Mouse (Mus musculus): Measurements from ENCODE around the gene Abca4. TPM values are rescaled to one million over a fixed set of nuclear protein-coding genes. Genes with fewer than 3 reads are reported as not detected.

The Abca4 gene
- total and polyA plus RNA-seq, 3 experiments, result 0.15 to 0.49 TPM; not detected in 1

DNA sequence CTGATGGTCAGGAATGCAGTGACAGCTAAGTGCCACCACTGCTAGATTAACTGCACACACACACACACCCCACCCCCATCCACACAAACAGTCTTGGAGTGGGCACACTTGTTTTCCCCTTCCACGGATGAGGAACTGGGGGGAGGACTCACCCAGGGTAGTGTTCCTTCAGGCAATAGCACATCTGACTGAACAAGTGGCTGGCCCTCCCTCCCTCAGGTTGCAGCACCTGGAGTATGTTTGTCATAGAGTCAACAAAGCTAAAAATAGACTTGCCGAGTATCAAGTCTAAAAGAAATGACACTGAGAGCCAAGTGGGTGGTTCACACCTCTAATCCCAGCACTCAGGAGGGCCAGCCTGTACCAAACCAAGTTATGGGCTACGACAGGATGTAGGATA lies 87.4 kb downstream of the Abca4 start:
- Histone ChIP-seq H3K4me1 (ENCODE audit: control insufficient read depth in 1 of 2, insufficient read depth in 2 of 2, low read length in 2 of 2) (no peaks in the 10 kb centered on the region), H3K4me3 (ENCODE audit: control insufficient read depth in 1 of 2, insufficient read depth in 1 of 2, low read depth in 2 of 2, low read length in 2 of 2) (no peak overlapping the region), H3K9ac (ENCODE audit: control insufficient read depth, low read depth, low read length, poor library complexity, severe bottlenecking) (no peak overlapping the region), H3K27ac (ENCODE audit: control insufficient read depth, low read depth, low read length) (no peak overlapping the region), H3K79me2 (ENCODE audit: control insufficient read depth, insufficient read depth, low read length, poor library complexity) (no peaks in the 10 kb centered on the region), H3K36me3 (ENCODE audit: control insufficient read depth in 1 of 2, insufficient read depth in 2 of 2, low read length in 2 of 2) (no peaks in the 10 kb centered on the region), H3K27me3 (ENCODE audit: control insufficient read depth in 1 of 2, insufficient read depth in 2 of 2, low read length in 2 of 2) (no peaks in the 10 kb centered on the region; a peak in 1 of 4 replicates), H3K9me3 (replicated peaks; ENCODE audit: insufficient read depth, low read length) (no peaks in the 10 kb centered on the region)
- no peak for DNase-seq (ENCODE audit: low read depth, low spot score)
- TF ChIP-seq TCF12 (IDR thresholded peaks at IDR 0.05; ENCODE audit: low read depth, low read length) (no peak), ELF1 (IDR thresholded peaks at IDR 0.05; ENCODE audit: low read depth, low read length) (no peak), UBTF (IDR thresholded peaks at IDR 0.05; ENCODE audit: borderline replicate concordance, insufficient read depth, low read depth, low read length) (no peak), MEF2A (IDR thresholded peaks at IDR 0.05; ENCODE audit: extremely low read depth, insufficient replicate concordance, low read depth, low read length, poor library complexity, severe bottlenecking) (no peak), ZMIZ1 (IDR thresholded peaks at IDR 0.05; ENCODE audit: low read depth, low read length) (no peak), NELFE (IDR thresholded peaks at IDR 0.05; ENCODE audit: low read depth, low read length) (no peak), MAX (IDR thresholded peaks at IDR 0.05; ENCODE audit: low read length) (no peak), POLR2AphosphoS2 (IDR thresholded peaks at IDR 0.05; ENCODE audit: low read length) (no peak), EP300 (IDR thresholded peaks at IDR 0.05; ENCODE audit: low read depth in 1 of 2, low read length in 2 of 2) (no peak), GATA1 (IDR thresholded peaks at IDR 0.05; ENCODE audit: low read depth, low read length) (no peak), POLR2A (IDR thresholded peaks at IDR 0.05; ENCODE audit: control insufficient read depth in 1 of 2, insufficient read depth in 1 of 2, low read depth in 1 of 2, low read length in 2 of 2, poor library complexity in 1 of 2) (no peak), JUND (IDR thresholded peaks at IDR 0.05; ENCODE audit: low read depth, low read length) (no peak)

DNA sequence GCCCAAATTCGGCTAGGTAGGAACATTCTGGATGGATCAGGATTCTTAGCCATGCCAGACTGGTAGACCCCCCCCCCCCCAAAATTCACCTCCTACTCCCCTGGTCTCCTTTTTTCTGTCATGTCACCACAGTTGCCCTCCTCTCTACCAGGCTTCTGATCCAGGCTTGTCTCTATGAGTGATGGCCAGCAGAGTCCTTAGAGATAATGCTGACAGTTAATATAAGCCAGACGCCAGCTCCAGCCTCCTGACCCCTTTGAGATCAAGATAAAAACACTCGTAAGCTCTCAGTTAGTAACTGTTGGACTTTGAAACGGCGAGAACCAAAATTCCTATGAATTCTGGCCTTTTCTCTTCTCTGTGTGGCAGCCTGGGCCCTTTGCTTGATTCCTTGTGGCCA lies 89.0 kb downstream of the Abca4 start:
- H3K27ac ChIP-seq (ENCODE audit: control insufficient read depth, low read depth, low read length), result no peak overlapping the region
- no peaks in the 10 kb centered on the region for H3K79me2 ChIP-seq (ENCODE audit: control insufficient read depth, insufficient read depth, low read length, poor library complexity)
- no peak for TF ChIP-seq MYC (IDR thresholded peaks at IDR 0.05; ENCODE audit: low read depth, low read length)
- TF ChIP-seq JUND (IDR thresholded peaks at IDR 0.05; ENCODE audit: low read depth, low read length), result no peak
- H3K9me3 ChIP-seq (replicated peaks; ENCODE audit: insufficient read depth, low read length), result no peaks in the 10 kb centered on the region
- H3K4me1 ChIP-seq (ENCODE audit: control insufficient read depth in 1 of 2, insufficient read depth in 2 of 2, low read length in 2 of 2), result no peaks in the 10 kb centered on the region
- no peaks in the 10 kb centered on the region for H3K36me3 ChIP-seq (ENCODE audit: control insufficient read depth in 1 of 2, insufficient read depth in 2 of 2, low read length in 2 of 2)
- DNase-seq (ENCODE audit: low read depth, low spot score), result no peak
- H3K9ac ChIP-seq (ENCODE audit: control insufficient read depth, low read depth, low read length, poor library complexity, severe bottlenecking), result no peak overlapping the region
- H3K27me3 ChIP-seq (ENCODE audit: control insufficient read depth in 1 of 2, insufficient read depth in 2 of 2, low read length in 2 of 2), result no peaks in the 10 kb centered on the region; a peak in 2 of 4 replicates
- no peak overlapping the region for H3K4me3 ChIP-seq (ENCODE audit: control insufficient read depth in 1 of 2, insufficient read depth in 1 of 2, low read depth in 2 of 2, low read length in 2 of 2)

DNA sequence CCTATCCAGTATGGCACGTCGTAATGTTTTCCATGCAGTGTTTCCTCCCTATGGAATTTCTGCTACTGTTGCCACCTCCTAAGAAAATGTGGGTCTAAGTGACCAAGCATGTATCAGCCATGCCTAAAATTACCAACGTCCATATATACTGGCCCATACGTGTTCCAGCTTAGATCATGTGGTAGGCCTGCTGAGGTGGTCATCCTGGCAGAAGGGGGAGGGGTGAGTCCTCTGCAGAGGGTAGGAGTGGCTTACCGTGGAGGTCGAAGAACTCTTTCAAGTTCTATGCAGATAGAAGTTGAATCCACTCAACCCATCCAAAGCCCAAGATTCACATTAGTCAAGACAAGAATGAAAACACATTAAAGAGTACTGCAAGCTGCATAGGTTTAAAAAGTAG lies 89.6 kb downstream of the Abca4 start:
- H3K4me1 ChIP-seq (ENCODE audit: control insufficient read depth in 1 of 2, insufficient read depth in 2 of 2, low read length in 2 of 2), result no peaks in the 10 kb centered on the region
- no peaks in the 10 kb centered on the region; a peak in 2 of 4 replicates for H3K27me3 ChIP-seq (ENCODE audit: control insufficient read depth in 1 of 2, insufficient read depth in 2 of 2, low read length in 2 of 2)
- H3K36me3 ChIP-seq (ENCODE audit: control insufficient read depth in 1 of 2, insufficient read depth in 2 of 2, low read length in 2 of 2), result no peaks in the 10 kb centered on the region
- TF ChIP-seq MYC (IDR thresholded peaks at IDR 0.05; ENCODE audit: low read depth, low read length), result no peak
- TF ChIP-seq GABPA (IDR thresholded peaks at IDR 0.05; ENCODE audit: low read depth, low read length), result no peak
- TF ChIP-seq ZMIZ1 (IDR thresholded peaks at IDR 0.05; ENCODE audit: low read depth, low read length), result no peak
- no peak for TF ChIP-seq GATA1 (IDR thresholded peaks at IDR 0.05; ENCODE audit: low read depth, low read length)
- no peak for TF ChIP-seq KAT2A (conservative IDR thresholded peaks at IDR 0.05; ENCODE audit: low read depth, low read length)
- no peak for TF ChIP-seq NELFE (IDR thresholded peaks at IDR 0.05; ENCODE audit: low read depth, low read length)
- TF ChIP-seq JUND (IDR thresholded peaks at IDR 0.05; ENCODE audit: low read depth, low read length), result no peak
- no peak for TF ChIP-seq TAL1 (IDR thresholded peaks at IDR 0.05; ENCODE audit: low read length)
- no peak for TF ChIP-seq ZKSCAN1 (IDR thresholded peaks at IDR 0.05; ENCODE audit: low read depth, low read length)
- TF ChIP-seq HCFC1 (IDR thresholded peaks at IDR 0.05; ENCODE audit: low read depth, low read length), result no peak
- no peak for TF ChIP-seq UBTF (IDR thresholded peaks at IDR 0.05; ENCODE audit: borderline replicate concordance, insufficient read depth, low read depth, low read length)
- TF ChIP-seq MXI1 (IDR thresholded peaks at IDR 0.05; ENCODE audit: low read depth, low read length), result no peak
- TF ChIP-seq ZC3H11A (IDR thresholded peaks at IDR 0.05; ENCODE audit: low read depth, low read length), result no peak
- TF ChIP-seq RAD21 (IDR thresholded peaks at IDR 0.05; ENCODE audit: low read depth, low read length), result no peak
- TF ChIP-seq ETS1 (IDR thresholded peaks at IDR 0.05; ENCODE audit: low read depth, low read length), result no peak
- no peak for TF ChIP-seq SIN3A (IDR thresholded peaks at IDR 0.05; ENCODE audit: low read length)
- TF ChIP-seq SMC3 (IDR thresholded peaks at IDR 0.05; ENCODE audit: low read depth, low read length), result no peak
- TF ChIP-seq POLR2AphosphoS5 (IDR thresholded peaks at IDR 0.05; ENCODE audit: borderline replicate concordance, low read depth, low read length), result no peak
- TF ChIP-seq E2F4 (IDR thresholded peaks at IDR 0.05; ENCODE audit: borderline replicate concordance, low read depth, low read length), result no peak

More for the DNA sequence above, 89.6 kb downstream of the Abca4 start:
- DNase-seq (ENCODE audit: low read depth, low spot score), result no peak
- Histone ChIP-seq H3K27ac (ENCODE audit: control insufficient read depth, low read depth, low read length) (no peak overlapping the region), H3K4me3 (ENCODE audit: control insufficient read depth in 1 of 2, insufficient read depth in 1 of 2, low read depth in 2 of 2, low read length in 2 of 2) (no peak overlapping the region), H3K79me2 (ENCODE audit: control insufficient read depth, insufficient read depth, low read length, poor library complexity) (no peaks in the 10 kb centered on the region), H3K9me3 (replicated peaks; ENCODE audit: insufficient read depth, low read length) (no peaks in the 10 kb centered on the region), H3K9ac (ENCODE audit: control insufficient read depth, low read depth, low read length, poor library complexity, severe bottlenecking) (no peak overlapping the region)
